Mouse (Mus musculus) common myeloid progenitor, adult 5-6 weeks (primary cell): ENCODE results near the gene Cecr2. TPM values are rescaled to one million over a fixed set of nuclear protein-coding genes. Genes with fewer than 3 reads are reported as not detected.
"Not testable (repeated sequence)": the region's sequence is repeated elsewhere in the genome, so short reads cannot be mapped to it uniquely, and the experiment has no call there.

Experiments
- ATAC-seq: replicated peaks from 2 replicates; pipeline ENCODE4 v1.8.0; 2016; ENCODE audit warnings: low read depth, mild to moderate bottlenecking, moderate TSS enrichment, inconsistent platforms; ENCODE audit not compliant: poor library complexity, severe bottlenecking
- total RNA-seq: library from RNA; stranded (forward); fragments of 200-1000, 187-1606 nt; gene quantifications from 2 replicates; pipeline ENCODE4 v1.2.3, GENCODE M21; 2017

Cecr2 gene
- total RNA-seq, result 2.3 and 5.4 TPM in 2 replicates

DNA sequence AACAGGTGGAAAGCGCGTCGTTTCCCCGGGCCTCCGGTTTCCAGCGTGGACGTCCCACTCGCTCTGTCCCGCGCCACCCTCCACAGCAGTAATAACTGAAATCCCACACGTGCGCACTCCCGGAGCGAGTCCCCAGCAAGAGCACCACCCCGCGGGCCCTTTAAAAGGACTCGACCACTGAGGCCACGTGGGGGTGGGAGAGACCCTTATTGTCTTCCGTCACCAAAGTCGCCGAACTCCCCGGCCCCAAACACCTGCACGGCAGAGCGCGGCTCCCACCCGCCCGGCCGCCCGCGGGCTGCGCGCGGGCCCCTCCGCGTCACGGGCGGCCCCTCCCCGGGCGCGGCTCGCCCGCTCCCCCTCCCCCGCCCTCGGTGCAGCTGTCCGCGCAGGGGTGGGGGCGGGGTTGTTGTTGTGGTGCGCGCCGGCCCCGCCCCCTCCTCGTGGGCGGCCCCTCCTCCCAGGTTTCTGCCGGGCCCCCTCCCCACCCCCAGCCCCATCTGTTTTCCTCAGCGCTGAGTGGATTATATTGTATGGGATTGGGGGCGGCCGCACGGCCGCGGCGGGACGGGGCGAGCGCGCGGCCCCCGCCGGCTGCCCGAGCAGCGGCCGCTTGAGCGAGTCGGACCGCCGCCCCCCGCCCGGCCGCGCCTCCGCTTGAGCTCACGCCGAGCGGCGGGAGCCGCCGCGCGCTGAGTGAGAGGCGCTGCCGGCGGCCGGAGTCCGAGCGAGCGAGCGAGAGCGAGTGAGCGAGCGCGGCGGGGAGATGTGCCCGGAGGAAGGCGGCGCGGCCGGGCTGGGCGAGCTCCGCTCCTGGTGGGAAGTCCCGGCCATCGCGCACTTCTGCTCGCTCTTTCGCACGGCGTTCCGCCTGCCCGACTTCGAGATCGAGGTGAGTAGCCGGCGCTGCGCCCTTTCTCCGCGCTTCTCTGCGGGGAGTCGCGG, at the start of gene Cecr2:
Gene Cecr2 (plus strand): TSS at position 554 of the 945 bp plus-strand sequence.
- ATAC-seq, result peak; percentile 46

GRCm38 (mm10) chr6:120617586-120617985, 48.6 kb upstream of the Cecr2 start:
- ATAC-seq, result no peak

GRCm38 (mm10) chr6:120618518-120619402, 47.4 kb upstream of the Cecr2 start:
- 0 out of 2 replicates have a peak, but pooled peaks have one; percentile 20 for ATAC-seq

DNA sequence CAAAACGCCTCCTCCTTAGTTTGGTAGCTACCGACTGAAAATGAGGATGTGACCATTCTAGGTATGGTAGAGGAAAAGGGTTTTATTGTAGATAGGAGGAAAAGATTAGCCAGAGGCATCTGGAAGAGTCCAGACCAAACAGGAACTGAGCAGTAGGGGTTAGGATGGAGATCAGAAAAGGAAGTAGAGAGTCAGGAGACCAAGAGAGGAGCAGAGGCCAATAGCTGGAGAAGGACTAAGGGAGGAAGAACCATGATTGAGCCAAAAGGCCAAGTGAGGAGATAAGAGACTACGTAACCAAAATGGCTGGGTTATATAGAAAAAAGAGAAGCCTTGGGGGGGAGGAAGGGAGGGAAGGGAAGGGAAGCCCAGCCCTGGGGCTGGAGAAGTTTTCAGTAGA, 46.0 kb upstream of the Cecr2 start:
- ATAC-seq, result peak; percentile 87

DNA sequence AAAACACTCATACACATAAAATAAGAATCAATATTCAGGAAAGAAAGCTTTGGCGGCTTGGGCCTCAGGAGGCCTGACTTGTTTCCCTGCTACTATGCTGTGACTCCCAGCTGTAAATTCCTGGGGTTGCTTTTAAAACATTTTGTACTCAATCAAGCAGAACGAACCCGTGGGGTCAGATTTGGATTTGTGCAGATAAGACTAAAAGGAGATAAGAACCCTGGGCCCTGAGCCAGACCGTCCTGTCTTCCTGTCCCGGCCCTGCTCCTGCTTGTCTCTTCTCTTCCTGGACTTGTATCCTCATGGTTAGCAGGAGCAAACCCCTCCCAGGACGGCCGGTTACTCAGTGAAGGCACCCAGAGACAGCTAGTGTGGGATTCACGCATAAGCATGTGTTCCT, 41.1 kb upstream of the Cecr2 start:
- no peak for ATAC-seq

GRCm38 (mm10) chr6:120627096-120627495, 39.1 kb upstream of the Cecr2 start:
- ATAC-seq, result no peak

- ATAC-seq, result no peak
These were observed 37.2 kb upstream of the Cecr2 start for GRCm38 (mm10) chr6:120628963-120629362.

DNA sequence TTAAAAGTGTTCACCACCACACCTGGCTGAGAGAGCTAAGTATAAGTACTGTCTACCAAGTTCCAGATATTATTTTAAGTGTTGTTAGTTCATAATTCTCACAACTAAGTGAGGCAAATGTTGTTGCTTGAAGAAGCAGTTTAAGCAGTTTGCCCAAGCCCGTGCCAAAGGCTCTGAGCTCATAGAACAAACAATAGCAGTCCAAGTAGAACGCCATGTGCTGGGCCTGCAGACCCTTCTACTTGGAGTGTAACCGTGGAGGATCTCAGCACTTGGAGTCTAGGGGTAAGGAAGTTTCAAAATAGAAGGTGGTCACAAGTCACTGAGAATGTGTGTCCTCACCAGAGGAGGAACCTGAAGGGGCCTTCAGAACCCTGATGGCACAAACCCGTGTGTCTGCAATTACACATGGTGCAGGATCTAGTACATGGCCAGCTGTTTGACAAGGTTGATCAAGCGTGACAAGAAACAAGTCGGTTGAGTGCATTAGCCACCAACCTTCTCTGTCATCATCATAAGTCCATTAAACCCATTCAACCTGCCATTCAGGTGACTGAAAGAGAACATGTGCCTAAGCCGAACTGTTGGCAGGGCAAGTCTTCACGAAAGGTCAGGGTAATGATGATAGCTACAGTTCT, 30.7 kb upstream of the Cecr2 start:
- ATAC-seq, result no peak

- no peak for ATAC-seq
These were observed 26.6 kb upstream of the Cecr2 start for GRCm38 (mm10) chr6:120639547-120639946.

- ATAC-seq, result no peak
These were observed 24.2 kb upstream of the Cecr2 start for GRCm38 (mm10) chr6:120641866-120642378.

DNA sequence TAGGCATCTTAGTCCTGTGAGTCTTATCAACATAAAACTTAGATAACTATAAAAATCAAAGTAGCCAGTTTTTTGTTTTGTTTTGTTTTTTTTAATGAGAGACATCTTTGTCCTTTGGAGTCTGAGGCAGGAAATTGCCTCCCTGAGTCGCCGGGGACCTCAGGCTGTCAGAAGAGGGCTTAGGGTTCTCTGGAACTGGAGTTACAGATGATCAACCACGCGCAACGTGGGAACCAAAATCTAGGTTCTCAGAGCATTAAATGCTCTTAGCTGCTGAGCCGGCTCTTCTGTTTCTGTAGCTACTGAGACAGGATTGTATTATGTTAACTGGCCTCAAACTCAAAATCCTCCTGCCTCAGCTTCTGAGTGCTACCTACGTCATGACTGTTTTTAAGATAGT, 22.4 kb upstream of the Cecr2 start:
- no peak for ATAC-seq

- no peak for ATAC-seq
These were observed 21.5 kb upstream of the Cecr2 start for GRCm38 (mm10) chr6:120644346-120645299.

GRCm38 (mm10) chr6:120647246-120648028, 18.7 kb upstream of the Cecr2 start:
- not testable (repeated sequence) for ATAC-seq

- no peak for ATAC-seq
These were observed 18.0 kb upstream of the Cecr2 start for GRCm38 (mm10) chr6:120648205-120648604.

DNA sequence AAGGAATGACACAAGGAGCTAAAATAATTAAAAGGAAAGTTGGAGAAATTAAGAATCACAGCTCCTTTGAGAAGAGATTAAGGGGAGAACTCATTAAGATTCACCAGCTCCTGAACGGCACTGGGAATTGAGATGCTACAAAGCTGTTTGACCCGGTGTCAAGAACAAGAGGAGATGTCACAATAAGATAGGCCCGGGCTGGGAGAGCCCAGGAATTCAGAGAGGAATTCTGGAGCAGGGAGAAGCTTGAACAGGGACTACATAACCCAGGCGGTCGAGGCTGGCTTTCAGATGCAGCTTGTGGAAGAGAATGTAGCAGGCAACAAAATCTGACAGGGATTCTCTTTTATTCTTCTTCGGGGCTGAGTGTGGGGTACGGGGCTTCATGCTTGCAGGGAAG, 13.5 kb upstream of the Cecr2 start:
- ATAC-seq, result no peak

DNA sequence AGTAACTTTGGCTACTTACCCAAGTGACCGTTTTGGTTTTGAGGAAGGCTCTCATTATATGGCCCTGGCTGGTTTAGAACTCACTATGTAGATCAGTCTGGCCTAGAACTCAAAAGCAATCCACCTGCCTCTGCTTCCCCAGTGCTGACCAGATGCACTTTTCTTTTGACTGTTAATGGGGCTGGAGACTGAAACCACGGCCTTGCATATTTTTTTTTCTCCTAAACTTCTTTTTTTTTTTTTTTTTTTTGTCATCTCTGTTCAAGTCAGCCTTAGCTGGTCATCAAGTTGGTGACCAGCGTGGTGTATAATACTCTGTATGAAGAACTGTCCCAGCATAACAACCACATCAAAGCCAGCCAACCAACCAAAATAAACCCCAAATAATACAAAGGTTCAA, 10.5 kb upstream of the Cecr2 start:
- ATAC-seq, result no peak

DNA sequence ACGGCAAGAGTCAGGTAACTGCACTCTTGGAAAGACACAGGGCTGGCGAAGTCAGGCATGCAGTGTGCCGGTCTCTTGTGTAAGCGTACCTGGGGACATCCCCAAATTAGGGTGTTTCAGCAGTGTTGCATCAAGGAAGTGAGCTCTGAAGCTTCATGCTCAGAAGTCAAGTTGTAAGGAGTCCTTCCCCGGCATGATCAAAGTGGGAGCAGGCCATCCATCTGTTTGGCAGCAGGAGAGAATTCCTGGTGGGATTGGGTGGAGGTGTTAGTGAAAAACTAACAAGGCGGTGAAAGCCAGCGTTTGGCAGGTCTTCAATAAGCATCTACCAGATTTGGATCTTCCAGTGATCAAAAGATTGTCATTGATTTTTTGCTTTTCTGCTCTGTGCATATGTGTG, 7.3 kb upstream of the Cecr2 start:
- no peak for ATAC-seq

- peak; percentile 53 for ATAC-seq
These were observed 754 bp upstream of the Cecr2 start for GRCm38 (mm10) chr6:120665415-120665815.
